Mouse (Mus musculus) macrophage (primary cell): ENCODE measurements around the gene Tbc1d30. TPM values are rescaled to one million over a fixed set of nuclear protein-coding genes. Genes with fewer than 3 reads are reported as not detected.

Experiments
- H3K27ac ChIP-seq: fragments of 350-480 bp; formaldehyde crosslinking; 2 replicates; pipeline ENCODE4 v1.9.0; 2021
- H3K36me3 ChIP-seq: fragments of 350-480 bp; formaldehyde crosslinking; 2 replicates; pipeline ENCODE4 v1.9.0; 2021; ENCODE audit errors: inconsistent target
- H3K4me3 ChIP-seq: fragments of 350-480 bp; formaldehyde crosslinking; 2 replicates; pipeline ENCODE4 v1.9.0; 2021; ENCODE audit errors: inconsistent target
- H3K79me2 ChIP-seq: fragments of 350-480 bp; formaldehyde crosslinking; 2 replicates; pipeline ENCODE4 v1.9.0; 2021; ENCODE audit errors: inconsistent target
- WGBS: methylation state at CpG from one replicate; pipeline ENCODE4 v1.1.7; 2026; ENCODE audit warnings: inconsistent platforms; ENCODE audit not compliant: missing documents; 5-methylcytosine and 5-hydroxymethylcytosine counted together
- polyA plus RNA-seq: library from polyadenylated mRNA; stranded (reverse); fragments of 250-400 nt; gene quantifications from 3 replicates; pipeline ENCODE4 v1.2.4, GENCODE M21; 2018; ENCODE audit warnings: inconsistent platforms
- total RNA-seq, 78 experiments: library from RNA; depleted of rRNA; stranded (reverse); fragments of 250-400 nt; gene quantifications; 1 replicate in 9 of 78; 2 replicates in 24 of 78; 3 replicates in 43 of 78; 4 replicates in 2 of 78; pipeline ENCODE4 v1.2.4; 2018; ENCODE audit warnings: inconsistent platforms in 56 of 78

Tbc1d30 gene
- 10 to 100 TPM in 1 of 26 experiments, 1 to 10 TPM in 13, under 1 TPM in 8, not detected in 4; 0.10 to 14.4 (median 2.3) TPM for total RNA-seq (2018; cell fraction: chromatin; rRNA removed)
- 1 to 10 TPM in 4 of 26 experiments, under 1 TPM in 22; 0.03 to 1.5 (median 0.46) TPM for total RNA-seq (2018; cell fraction: cytosol; rRNA removed)
- 1 to 10 TPM in 12 of 26 experiments, under 1 TPM in 8, not detected in 6; 0.06 to 3.9 (median 1.7) TPM for total RNA-seq (2018; cell fraction: nucleus; rRNA removed)
- polyA plus RNA-seq: 0.36 to 1.3 TPM (median 0.59 TPM) in 3 replicates

GRCm38 (mm10) chr10:121351066-121351581 is at the start of gene Tbc1d30:
Gene Tbc1d30 (minus strand): TSS chr10:121351278.
- Histone ChIP-seq H3K27ac (no peak within 1 kb of the TSS), H3K36me3 (no peaks in the 10 kb centered on the region), H3K79me2 (no peaks in the 10 kb centered on the region), H3K4me3 (peak within 1 kb of the TSS; percentile 14; the same call in 1 of the 2 replicates)
- WGBS: 1% methylated on average over 56 of the region's 61 CpGs

- 83% methylated on average over 5 of the region's 7 CpGs for WGBS
- Histone ChIP-seq H3K79me2 (no peaks in the 10 kb centered on the region), H3K4me3 (no peak overlapping the region), H3K36me3 (peaks cover 30% of the 10 kb centered on the region), H3K27ac (no peak overlapping the region)
These were observed 47.5 kb upstream of the Tbc1d30 start for GRCm38 (mm10) chr10:121398599-121398998.

GRCm38 (mm10) chr10:121395542-121396176 is 44.6 kb upstream of the Tbc1d30 start:
- H3K4me3 ChIP-seq: no peak overlapping the region
- H3K36me3 ChIP-seq: peaks cover 59% of the 10 kb centered on the region
- H3K27ac ChIP-seq: no peak overlapping the region
- WGBS: 92% methylated on average over 19 of the region's 20 CpGs
- no peaks in the 10 kb centered on the region for H3K79me2 ChIP-seq

- WGBS: 97% methylated on average over 16 of the region's 18 CpGs
- no peak overlapping the region for H3K4me3 ChIP-seq
- peaks cover 67% of the 10 kb centered on the region for H3K36me3 ChIP-seq
- H3K79me2 ChIP-seq: no peaks in the 10 kb centered on the region; the same call in 1 of the 2 replicates
- no peak overlapping the region for H3K27ac ChIP-seq
These were observed 43.8 kb upstream of the Tbc1d30 start for GRCm38 (mm10) chr10:121394789-121395325.

GRCm38 (mm10) chr10:121394270-121394669 is 43.2 kb upstream of the Tbc1d30 start:
- no peaks in the 10 kb centered on the region; the same call in 1 of the 2 replicates for H3K79me2 ChIP-seq
- H3K4me3 ChIP-seq: no peak overlapping the region
- H3K27ac ChIP-seq: no peak overlapping the region
- H3K36me3 ChIP-seq: peaks cover 73% of the 10 kb centered on the region
- WGBS: 88% methylated on average over 6 of the region's 6 CpGs

- peaks cover 97% of the 10 kb centered on the region for H3K36me3 ChIP-seq
- WGBS: 95% methylated on average over 8 of the region's 8 CpGs
- no peaks in the 10 kb centered on the region; the same call in 1 of the 2 replicates for H3K79me2 ChIP-seq
- H3K27ac ChIP-seq: no peak overlapping the region
- H3K4me3 ChIP-seq: no peak overlapping the region
These were observed 40.8 kb upstream of the Tbc1d30 start for GRCm38 (mm10) chr10:121391901-121392300.

- peaks cover 100% of the 10 kb centered on the region for H3K36me3 ChIP-seq
These were observed 39.5 kb upstream of the Tbc1d30 start for GRCm38 (mm10) chr10:121390602-121391001.

GRCm38 (mm10) chr10:121386347-121386746 is 35.3 kb upstream of the Tbc1d30 start:
- H3K36me3 ChIP-seq: peaks cover 100% of the 10 kb centered on the region
- H3K79me2 ChIP-seq: peaks cover 42% of the 10 kb centered on the region; the same call in 1 of the 2 replicates
- 89% methylated on average over 8 of the region's 9 CpGs for WGBS

More at GRCm38 (mm10) chr10:121390602-121391001, 39.5 kb upstream of the Tbc1d30 start:
- Histone ChIP-seq H3K79me2 (peaks cover 2% of the 10 kb centered on the region; the same call in 1 of the 2 replicates), H3K4me3 (no peak overlapping the region), H3K27ac (no peak overlapping the region)
- WGBS: 88% methylated on average over 8 of the region's 10 CpGs

GRCm38 (mm10) chr10:121385695-121386094 is 34.6 kb upstream of the Tbc1d30 start:
- H3K27ac ChIP-seq: no peak overlapping the region
- WGBS: 91% methylated on average over 6 of the region's 6 CpGs
- H3K79me2 ChIP-seq: peaks cover 48% of the 10 kb centered on the region; the same call in 1 of the 2 replicates
- H3K4me3 ChIP-seq: no peak overlapping the region
- peaks cover 100% of the 10 kb centered on the region for H3K36me3 ChIP-seq

More at GRCm38 (mm10) chr10:121386347-121386746, 35.3 kb upstream of the Tbc1d30 start:
- H3K27ac ChIP-seq: no peak overlapping the region
- no peak overlapping the region for H3K4me3 ChIP-seq

- H3K36me3 ChIP-seq: peaks cover 100% of the 10 kb centered on the region
- H3K79me2 ChIP-seq: peaks cover 58% of the 10 kb centered on the region; the same call in 1 of the 2 replicates
- H3K27ac ChIP-seq: no peak overlapping the region
- no peak overlapping the region for H3K4me3 ChIP-seq
- WGBS: 96% methylated on average over 13 of the region's 13 CpGs
These were observed 33.6 kb upstream of the Tbc1d30 start for GRCm38 (mm10) chr10:121384710-121385109.

- H3K27ac ChIP-seq: no peak overlapping the region
- H3K79me2 ChIP-seq: peaks cover 91% of the 10 kb centered on the region; the same call in 1 of the 2 replicates
- 89% methylated on average over 16 of the region's 18 CpGs for whole genome bisulfite sequencing
- no peak overlapping the region for H3K4me3 ChIP-seq
- peaks cover 99% of the 10 kb centered on the region for H3K36me3 ChIP-seq
These were observed 30.2 kb upstream of the Tbc1d30 start for GRCm38 (mm10) chr10:121381280-121381679.

- 91% methylated on average over 3 of the region's 3 CpGs for WGBS
These were observed 28.3 kb upstream of the Tbc1d30 start for GRCm38 (mm10) chr10:121379387-121379786.

GRCm38 (mm10) chr10:121376530-121377271 is 25.6 kb upstream of the Tbc1d30 start:
- Histone ChIP-seq H3K79me2 (peaks cover 96% of the 10 kb centered on the region), H3K36me3 (peaks cover 65% of the 10 kb centered on the region), H3K4me3 (no peak overlapping the region), H3K27ac (0 out of 2 replicates have a peak overlapping the region, but pooled peaks have one; percentile 4)
- 82% methylated on average over 21 of the region's 24 CpGs for WGBS

More at GRCm38 (mm10) chr10:121379387-121379786, 28.3 kb upstream of the Tbc1d30 start:
- Histone ChIP-seq H3K79me2 (peaks cover 94% of the 10 kb centered on the region), H3K36me3 (peaks cover 88% of the 10 kb centered on the region), H3K4me3 (no peak overlapping the region), H3K27ac (no peak overlapping the region)
